Mouse (Mus musculus): ENCODE measurements around the gene Wdr24.
A peak's percentile ranks its signal among the peaks of the same experiment; 100 is the strongest.
"Not testable (repeated sequence)": the region's sequence is repeated elsewhere in the genome, so short reads cannot be mapped to it uniquely, and the experiment has no call there.

Gene Wdr24

DNA sequence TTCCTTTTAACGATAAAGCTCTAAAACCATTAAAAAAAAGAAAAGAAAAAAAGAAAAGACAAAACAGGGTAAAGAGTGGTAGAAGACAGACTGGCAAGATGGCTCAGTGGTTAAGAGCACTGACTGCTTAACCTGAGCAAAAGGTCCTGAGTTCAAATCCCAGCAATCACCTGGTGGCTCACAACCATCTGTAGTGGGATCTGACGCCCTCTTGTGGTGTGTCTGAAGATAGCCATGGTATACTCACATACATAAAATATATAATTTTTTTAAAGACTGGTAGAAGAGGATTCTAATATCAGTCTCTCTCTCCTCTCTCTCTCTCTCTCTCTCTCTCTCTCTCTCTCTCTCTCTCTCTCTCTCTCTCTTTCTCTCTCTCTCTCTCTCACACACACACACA lies 16.0 kb upstream of the Wdr24 start:
- not testable (repeated sequence) for DNase-seq (ENCODE audit: low spot score in 2 of 2)

DNA sequence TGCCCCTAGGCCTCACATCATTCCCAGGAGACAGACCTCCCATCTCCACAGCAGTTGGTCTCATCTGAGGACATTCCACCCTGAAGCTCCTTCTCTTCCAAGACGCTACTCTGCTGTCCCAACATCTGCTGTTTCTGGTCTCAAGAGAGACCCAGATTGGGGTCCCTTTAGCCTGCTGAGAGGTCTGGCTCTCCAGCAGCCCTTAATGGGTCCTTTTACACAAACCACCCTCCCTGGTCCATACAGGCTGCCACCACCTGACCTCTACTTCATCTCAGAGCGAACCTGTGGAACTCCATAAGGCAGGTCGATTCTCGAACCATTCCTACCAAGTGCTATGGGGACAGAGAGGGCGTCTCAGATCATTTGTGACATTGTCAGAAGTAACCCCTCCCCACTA lies 15.4 kb upstream of the Wdr24 start:
- DNase-seq (ENCODE audit: low spot score in 2 of 2) = no peak

DNA sequence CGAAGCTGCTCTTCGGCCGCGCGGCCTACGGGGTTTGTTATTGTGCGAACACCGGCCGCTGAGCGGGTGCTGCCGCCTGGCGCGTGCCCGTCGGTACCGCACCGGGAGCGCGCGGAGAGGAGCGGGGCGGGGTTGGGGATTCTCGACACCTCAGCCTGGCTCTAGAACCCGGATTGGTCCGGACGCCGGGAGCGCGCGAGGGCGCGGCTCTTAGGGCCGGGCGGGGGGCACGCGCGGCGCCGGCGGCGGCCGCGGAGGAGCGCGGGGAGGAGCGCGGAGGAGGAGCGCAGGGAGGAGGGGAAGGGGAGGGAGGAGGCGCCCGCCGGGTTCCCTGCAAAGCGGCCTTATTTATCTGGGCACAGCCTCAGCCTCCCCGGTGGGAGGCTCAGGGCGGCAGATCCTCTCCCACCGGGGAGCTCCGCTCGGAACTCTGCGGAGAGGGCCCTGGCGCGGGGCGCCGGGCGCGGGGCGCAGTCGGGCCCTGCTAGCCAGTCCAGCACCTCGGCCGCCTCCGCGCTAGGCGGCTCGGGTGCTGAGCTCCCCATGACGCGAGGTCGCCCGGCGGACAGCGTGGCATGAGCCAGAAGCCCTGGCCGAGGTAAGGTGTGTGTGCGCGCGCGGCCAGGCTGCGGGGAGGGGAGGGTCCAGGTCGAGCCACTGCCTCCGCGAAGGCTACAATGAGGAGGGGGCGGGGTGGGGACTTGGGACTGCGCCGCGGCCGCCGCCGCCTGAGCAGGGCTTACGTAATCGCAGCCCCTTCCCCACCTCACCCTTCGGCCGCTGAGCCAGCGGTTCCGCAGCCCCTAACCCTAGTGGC lies 14.4 kb upstream of the Wdr24 start, which contains the start of gene Fbxl16:
Fbxl16 (plus strand) TSS at position 297 of the 817 bp plus-strand sequence.
- DNase-seq (ENCODE audit: low spot score in 2 of 2) = peak in 1 of 2 experiments; percentile 66

GRCm38 (mm10) chr17:25809606-25810340 lies 13.7 kb upstream of the Wdr24 start:
- no peak for DNase-seq (ENCODE audit: low spot score in 2 of 2)

DNA sequence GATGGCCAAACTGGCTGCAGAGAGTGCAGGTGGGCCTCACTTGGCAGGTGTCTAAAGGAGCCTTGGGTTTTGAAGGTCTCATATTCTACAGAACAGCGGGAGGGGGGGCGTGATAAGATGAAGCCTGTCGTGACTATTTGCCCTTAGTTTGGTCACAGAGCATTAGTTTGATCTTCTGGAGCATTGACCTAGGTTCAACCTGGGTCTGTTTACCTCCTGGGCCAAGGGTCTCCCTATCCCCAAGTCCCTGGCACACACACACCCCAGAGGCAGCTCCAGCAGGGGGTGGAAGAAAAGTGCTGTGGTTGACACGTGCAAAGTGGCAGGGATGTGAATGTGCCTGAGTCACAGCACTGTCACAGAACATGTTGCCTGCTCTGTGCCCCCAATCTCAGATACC lies 12.5 kb upstream of the Wdr24 start:
- no peak for DNase-seq (ENCODE audit: low spot score in 2 of 2)

GRCm38 (mm10) chr17:25813471-25813870 lies 10.0 kb upstream of the Wdr24 start:
- DNase-seq (ENCODE audit: low spot score in 2 of 2) = peak; percentile 72 to 84

DNA sequence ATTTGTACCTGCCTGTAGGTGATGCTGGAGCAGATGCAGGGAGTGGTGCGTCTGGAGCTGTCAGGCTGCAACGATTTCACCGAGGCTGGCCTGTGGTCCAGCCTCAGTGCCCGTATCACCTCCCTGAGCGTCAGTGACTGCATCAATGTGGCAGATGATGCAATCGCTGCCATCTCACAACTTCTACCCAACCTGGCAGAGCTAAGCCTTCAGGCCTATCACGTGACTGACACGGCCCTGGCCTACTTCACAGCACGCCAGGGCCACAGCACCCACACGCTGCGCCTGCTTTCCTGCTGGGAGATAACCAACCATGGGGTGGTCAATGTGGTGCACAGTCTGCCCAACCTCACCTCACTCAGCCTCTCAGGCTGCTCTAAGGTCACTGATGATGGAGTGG lies 5.8 kb upstream of the Wdr24 start:
- no peak for DNase-seq (ENCODE audit: low spot score in 2 of 2)

DNA sequence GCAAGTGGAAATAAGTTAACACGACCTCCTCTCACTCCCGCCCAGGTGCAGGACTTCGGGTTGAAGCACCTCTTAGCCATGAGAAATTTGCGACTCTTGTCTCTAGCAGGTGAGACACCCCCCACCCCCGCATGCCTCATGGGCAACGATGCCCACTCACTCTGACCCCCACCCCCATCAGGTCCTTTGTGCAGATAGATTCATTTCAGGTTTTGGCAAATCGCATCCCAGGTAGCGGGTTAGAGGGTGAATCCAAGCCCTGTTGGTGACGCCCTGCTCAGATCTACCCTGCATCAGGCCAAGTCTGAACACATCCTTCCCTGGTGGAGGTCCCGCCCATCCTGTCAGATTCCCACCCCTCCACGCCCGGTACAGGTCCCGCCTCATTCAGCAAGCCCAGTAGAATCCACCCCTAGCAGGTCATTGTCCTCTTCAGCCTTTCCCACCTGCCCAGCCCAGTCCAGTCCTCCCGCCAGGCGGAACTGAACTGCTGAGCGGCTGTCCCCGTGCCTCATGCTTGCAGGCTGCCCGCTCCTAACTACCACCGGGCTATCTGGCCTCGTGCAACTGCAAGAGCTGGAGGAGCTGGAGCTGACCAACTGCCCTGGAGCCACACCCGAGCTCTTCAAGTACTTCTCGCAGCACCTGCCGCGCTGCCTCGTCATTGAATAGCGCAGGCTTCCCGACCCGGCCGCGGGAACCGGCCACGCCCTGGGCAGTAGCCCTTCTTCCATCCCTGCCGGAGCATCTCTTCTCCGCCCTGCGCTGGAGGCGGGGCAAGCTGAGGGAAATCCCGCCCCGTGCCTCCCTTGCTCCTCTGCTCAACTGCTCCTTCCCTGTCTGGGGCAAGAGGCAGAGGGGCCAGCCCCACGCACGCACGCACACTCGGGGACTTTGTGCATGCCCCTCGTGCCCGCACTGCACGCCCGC lies 4.3 kb upstream of the Wdr24 start:
- no peak for DNase-seq (ENCODE audit: low spot score in 2 of 2)

DNA sequence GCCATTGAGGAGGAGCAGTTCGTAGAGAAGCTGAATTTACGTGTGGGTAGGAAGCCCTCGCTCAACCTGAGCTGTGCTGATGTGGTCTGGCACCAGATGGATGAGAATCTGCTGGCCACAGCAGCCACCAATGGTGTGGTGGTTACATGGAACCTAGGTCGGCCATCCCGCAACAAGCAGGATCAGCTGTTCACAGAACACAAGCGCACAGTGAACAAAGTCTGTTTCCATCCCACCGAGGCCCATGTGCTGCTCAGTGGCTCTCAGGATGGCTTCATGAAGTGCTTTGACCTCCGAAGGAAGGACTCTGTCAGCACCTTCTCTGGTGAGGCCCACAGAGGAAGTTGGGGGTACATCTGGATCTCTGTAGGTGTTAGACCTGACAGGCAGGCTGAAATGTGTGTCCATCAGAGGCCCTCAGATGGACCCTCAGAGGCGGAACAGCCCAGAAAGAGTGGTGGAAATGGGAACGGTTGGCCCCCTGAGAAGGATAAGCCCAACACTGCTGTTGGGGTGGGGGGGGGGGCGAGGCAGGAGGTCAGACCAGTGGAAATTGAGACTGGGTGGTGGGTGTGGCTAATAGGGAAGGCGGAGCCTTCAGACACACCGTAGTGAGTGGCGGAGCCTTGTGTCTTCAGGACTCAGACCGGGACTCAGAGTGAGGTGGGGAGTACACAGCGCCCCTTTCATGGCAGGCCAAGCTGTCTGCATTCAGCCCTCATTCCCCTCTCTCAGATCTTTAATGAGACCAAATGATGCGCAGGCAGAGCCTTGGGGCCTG lies 1.1 kb downstream of the Wdr24 start:
- DNase-seq (ENCODE audit: low spot score in 2 of 2) = no peak

DNA sequence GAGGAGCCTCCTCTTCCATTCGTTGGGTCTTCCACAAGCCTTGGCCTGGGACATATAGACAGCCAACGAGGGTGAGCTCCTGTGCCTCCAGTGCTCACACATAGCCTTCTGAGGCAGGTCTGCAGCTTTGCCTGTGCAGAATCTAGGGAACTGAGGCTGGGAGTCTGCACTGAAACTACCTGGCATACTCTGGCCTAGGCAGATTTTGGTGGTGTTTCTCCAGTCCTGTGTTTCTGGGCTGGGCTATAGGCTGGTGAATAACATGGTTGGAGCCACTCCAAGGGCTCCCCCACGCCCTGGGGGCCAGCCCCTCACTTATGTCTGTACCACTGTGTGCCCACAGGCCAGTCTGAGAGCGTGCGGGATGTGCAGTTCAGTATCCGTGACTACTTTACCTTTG lies 1.9 kb downstream of the Wdr24 start:
- DNase-seq (ENCODE audit: low spot score in 2 of 2) = no peak

DNA sequence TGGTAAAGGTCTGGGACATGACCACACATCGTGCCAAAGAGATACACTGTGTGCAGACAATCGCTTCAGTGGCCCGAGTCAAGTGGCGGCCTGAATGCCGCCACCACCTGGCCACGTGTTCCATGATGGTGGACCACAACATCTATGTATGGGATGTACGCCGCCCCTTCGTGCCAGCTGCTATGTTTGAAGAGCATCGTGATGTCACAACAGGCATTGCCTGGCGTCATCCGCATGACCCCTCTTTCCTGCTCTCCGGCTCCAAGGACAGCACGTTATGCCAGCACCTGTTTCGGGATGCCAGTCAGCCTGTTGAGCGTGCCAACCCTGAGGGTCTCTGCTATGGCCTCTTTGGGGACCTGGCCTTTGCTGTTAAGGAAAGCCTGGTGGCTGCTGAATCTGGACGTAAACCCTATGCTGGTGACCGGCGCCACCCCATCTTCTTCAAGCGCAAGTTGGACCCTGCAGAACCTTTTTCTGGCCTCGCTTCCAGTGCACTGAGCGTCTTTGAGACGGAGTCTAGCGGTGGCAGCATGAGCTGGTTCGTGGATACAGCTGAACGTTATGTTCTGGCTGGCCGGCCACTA lies 2.6 kb downstream of the Wdr24 start:
- no peak for DNase-seq (ENCODE audit: low spot score in 2 of 2)

DNA sequence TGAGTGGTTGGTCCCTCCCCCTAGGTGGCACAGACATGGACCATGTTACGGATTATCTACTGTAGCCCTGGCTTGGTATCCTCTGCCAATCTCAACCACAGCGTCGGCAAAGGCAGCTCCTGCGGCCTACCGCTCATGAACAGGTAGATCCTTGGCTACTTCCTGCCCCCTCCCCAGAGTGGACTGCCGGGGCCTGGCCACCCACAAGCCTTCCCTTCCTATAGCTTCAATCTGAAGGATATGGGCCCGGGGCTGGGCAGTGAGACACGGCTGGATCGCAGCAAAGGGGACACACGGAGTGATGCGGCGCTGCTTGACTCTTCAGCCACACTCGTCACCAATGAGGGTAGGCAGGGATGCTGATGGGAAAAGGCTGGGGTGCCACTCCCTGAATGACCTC lies 3.6 kb downstream of the Wdr24 start:
- DNase-seq (ENCODE audit: low spot score in 2 of 2) = no peak

- DNase-seq (ENCODE audit: low spot score in 2 of 2) = no peak
These were observed 4.3 kb downstream of the Wdr24 start for GRCm38 (mm10) chr17:25827546-25828222.

DNA sequence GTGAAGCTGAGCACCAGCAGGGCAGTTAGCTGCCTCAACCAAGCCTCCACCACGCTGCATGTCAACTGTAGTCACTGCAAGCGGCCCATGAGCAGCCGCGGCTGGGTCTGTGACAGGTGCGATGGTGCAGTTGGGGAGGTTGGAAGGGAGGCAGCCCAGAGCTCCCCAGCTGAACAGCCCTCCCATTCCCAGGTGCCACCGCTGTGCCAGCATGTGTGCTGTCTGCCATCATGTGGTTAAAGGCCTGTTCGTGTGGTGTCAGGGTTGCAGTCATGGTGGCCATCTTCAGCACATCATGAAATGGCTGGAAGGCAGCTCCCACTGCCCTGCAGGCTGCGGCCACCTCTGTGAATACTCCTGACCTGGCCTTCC lies 4.8 kb downstream of the Wdr24 start:
- no peak for DNase-seq (ENCODE audit: low spot score in 2 of 2)

DNA sequence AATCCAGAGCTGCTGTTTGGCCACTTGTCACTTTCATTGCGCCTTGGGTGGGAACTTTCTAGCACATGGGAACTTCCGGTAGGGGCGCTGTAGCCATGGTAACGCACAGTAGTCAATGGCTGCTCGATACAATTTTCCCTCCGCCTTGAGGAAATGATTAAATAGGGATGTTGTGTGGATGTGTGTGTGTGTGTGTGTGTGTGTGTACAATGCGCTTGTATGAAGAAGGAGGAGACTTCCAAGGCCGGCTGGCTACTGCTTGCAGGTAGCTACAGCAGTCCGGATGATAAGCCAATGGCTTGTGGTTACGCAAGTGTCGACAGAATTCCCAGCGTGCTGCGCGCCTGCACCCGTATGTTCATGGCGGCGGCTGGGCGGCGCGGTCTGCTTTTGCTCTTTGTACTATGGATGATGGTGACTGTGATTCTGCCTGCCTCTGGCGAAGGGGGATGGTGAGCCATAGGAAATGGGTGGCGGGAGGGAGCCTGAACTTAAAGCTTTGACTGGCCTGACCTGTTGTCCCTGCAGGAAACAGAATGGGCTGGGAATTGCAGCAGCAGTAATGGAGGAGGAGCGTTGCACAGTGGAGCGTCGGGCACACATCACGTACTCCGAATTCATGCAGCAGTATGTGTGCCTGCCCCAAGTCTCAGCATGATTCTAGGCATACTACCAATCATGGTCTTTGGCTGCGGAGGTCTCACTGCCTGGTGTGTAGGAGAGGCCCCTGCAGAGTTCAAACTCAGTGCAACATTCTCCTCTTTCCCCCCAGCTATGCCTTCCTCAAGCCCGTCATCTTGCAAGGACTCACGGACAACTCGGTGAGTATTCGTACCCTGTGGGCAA lies 5.5 kb downstream of the Wdr24 start, which contains the start of gene Jmjd8:
Jmjd8 (plus strand) TSS at position 156 of the 846 bp plus-strand sequence.
- DNase-seq (ENCODE audit: low spot score in 2 of 2) = peak; percentile 69 to 76

DNA sequence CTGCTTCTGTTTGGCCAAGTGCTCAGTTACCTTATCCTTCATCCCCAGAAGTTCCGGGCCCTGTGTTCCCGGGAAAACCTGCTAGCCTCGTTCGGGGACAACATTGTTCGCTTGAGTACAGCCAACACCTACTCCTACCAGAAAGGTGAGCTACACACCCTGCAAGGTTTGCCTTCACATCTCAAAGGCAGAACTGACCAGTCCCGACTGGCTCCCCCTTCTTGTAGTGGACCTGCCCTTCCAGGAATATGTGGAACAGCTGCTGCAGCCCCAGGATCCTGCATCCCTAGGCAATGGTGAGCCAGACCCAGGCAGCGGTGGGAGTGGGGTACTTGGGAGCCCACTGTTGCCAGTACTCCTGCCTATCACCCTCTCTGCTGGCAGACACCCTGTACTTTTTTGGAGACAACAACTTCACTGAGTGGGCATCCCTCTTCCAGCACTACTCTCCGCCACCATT lies 6.2 kb downstream of the Wdr24 start:
- DNase-seq (ENCODE audit: low spot score in 2 of 2) = no peak

GRCm38 (mm10) chr17:25830200-25830753 lies 6.8 kb downstream of the Wdr24 start:
- DNase-seq (ENCODE audit: low spot score in 2 of 2) = no peak

- no peak for DNase-seq (ENCODE audit: low spot score in 2 of 2)
These were observed 7.5 kb downstream of the Wdr24 start for GRCm38 (mm10) chr17:25830806-25831431.
